Mouse (Mus musculus): ENCODE measurements around the gene Gm49383.

The Gm49383 gene

DNA sequence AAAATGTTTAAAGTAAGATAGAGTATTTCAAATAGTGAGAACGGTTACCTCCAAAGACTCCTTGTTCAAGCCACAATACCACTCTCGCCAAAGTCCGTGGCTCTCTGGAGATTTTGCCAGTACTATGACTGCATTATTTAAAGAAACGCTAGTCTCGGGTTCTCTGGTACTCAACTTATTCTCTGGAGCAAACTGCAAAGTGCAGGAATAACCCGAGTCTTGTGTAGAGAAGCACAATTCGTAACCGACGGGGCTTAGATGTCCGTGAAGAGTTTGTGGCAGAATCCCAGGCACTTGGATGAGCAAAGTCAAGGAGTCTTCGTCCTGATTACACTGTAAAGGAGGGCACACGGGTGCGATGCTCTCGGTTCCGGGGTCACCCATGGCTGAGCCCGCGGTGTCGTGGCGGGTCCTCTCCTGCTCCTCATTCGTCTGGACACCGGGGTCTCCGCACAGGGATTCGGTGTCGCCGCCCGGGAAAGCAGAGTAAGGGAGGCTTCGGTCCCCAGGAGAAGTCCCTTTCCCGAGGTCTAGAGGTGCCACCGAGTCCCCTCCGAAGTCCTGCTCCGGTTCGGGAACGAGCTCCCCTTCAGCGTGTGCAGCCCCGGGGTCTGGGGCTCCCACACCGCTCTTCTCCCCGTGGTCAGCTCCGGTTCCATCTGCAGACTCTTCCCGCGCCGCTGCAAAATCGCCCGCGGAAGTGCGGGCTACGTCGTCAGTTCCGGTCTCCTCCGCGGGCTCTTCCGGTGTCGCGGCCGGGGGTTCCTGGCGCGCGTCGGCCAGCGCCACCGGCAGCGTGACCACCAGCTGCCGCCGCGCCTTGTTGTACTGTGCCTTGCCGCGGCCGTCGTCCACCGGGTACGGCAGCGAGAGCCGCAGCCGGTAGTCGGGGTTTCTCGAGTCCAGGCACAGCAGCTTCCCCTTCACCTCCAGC is at the start of gene Gm49383:
Gene Gm49383 (minus strand): TSS at position 661 of the 934 bp plus-strand sequence.
- peak; percentile 42 for DNase-seq (ENCODE audit: low spot score)

DNA sequence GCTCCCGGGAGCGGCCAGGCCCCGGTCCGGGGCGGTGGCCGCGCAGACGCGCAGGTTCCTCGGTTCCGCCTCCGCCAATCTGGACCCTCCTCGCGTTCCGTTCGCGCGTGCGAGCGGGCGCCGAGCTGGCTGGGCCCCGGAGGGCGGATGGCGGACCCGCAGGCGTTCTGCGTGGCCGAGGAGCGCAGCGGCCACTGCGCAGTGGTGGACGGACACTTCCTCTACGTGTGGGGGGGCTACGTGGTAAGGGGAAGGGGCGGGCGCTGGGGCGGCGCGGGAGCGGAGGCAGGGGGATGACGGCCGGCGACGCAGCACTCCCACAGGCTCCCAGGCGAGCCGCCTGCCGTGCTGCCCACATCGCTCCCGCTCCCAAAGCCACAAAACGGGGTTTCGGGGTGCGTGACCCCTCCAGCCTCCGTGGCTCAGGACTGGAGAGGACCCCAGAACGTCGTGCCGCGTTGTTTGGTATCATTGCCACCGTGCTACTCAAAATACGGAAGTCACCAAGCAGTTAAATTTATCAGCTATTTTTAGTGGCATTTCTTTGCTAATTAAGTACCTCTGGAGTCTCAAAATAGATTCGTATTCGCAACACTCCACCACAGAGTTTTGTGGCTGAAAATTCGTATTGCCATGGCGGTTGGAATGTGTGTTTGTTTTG is 45.0 kb upstream of the Gm49383 start:
- DNase-seq (ENCODE audit: low spot score) = peak; percentile 56

DNA sequence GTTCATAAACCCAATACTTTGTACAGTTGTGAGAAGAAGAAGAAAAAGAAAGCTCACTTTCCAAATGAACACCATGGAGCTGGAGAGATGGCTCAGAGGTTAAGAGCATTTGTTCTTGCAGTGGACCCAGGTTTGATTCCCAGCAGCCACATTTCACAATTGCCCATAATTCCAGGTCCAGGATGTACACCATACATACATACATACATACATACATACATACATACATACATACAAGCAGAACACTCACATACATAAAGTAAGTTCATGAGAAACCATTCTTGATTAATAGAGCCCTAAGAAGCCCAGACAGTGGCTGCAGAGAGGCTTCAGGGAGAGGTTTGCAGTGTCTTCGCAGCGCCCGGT is 44.5 kb upstream of the Gm49383 start:
- no peak for DNase-seq (ENCODE audit: low spot score)

DNA sequence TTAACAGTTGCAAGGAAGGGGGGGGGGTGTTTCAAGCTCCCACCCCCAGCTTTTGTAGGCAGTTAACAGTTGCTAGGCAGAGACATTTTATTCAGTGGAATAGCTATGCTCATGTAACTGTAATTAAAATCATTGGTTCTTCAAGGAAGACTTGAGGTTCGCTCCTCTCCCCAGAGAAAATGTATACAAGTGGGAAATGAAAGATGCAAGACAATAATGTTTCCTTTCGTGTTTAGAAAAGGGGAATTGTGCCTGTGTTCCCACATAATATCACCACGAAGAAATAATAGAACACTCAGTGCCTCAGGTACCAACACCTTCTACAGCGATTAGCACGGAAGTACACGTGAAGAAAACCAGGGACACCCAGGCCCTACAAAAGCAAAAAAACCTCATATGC is 44.0 kb upstream of the Gm49383 start, which contains the start of gene Klhdc1:
Gene Klhdc1 (plus strand): TSS at position 301 of the 400 bp plus-strand sequence.
- DNase-seq (ENCODE audit: low spot score) = no peak

DNA sequence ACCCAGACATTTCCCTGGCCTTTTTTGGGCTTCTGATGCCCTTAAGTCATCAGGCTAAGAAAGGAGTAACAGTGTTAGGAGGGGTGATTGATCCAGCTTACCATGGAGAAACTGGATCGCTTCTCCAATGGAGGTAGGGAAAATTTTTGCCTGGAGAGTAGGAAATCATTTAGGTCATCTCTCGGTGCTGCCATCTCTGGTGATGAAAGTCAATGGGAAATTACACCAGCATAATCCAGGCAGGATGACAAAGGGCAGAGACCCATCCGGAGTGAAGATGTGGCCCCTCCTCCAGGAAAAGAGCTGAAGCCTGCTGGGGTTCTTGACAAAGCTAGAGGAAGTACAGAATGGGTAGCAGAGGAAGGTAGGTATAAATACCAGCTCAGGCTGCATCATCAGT is 41.4 kb upstream of the Gm49383 start:
- DNase-seq (ENCODE audit: low spot score) = no peak

DNA sequence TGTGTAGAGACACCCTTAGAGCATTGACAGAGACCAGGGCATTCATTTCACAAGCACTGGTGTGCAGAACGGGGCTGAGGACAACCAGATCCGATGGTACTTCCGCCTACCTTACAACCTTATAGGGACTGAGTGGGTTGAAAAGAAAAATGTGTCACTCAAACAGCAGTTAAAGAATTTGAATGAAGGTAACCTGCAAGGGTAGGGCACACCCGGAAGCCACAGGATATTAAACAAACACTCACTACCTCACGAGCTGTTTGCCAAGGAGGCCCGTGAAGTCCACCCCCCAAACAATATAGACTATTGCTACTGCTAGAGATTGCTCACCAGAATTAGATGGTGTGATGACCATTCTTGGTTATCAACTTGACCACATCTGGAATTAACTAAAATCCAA is 38.9 kb upstream of the Gm49383 start:
- DNase-seq (ENCODE audit: low spot score) = no peak

DNA sequence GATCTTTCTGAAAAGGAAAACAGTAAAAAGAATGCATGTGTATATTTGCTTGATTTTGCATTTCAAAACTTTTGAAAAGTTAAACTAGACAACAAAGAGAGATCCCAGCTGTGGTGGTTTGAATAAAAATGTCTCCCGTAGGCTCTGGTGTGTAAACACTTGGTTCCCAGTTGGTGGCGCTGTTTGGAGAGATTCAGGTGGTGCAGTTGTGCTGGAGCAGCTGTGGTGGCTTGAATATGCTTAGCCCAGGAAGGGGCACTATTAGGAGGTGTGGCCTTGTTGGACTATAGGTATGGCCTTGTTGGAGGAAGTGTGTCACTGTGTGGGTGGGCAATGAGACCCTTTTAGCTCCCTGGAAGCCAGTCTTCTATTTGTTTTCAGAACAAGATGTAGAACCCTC is 32.3 kb upstream of the Gm49383 start:
- peak; percentile 73 for DNase-seq (ENCODE audit: low spot score)

DNA sequence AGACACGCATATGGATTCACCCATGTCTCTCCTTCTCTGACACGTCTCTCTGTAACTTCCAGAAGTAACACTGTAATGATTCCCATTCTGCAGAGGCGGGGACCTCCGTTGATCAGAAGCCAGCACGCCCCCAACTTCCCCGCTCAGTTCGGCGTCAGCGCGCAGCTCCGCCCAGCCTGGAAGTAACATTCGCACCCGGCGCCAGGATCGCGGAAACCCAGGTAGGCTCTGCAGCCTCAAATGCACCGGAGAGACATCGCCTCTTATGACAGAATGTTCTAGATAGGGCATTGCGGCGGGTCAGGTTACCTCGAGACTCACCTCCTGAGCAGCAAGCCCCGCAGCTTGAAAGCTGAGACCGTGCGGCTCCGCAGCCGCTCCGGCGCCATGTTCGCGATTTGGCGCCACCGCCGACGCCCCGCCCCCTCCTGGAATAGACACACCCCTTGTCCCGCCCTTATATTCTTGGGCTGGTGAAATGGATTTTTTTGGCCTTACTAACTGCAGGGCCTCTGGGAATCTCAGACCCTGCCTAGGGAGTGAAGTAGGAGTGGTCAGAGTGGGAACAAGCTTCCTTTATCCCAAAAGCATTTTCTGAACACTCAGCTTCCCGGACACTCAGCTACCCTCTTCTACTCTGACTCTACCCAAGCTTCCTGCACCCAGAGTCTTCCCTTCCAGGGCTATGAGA is 31.0 kb upstream of the Gm49383 start, which contains the start of gene Pole2:
Gene Pole2 (minus strand): TSS at position 420 of the 691 bp plus-strand sequence.
- peak; percentile 80 for DNase-seq (ENCODE audit: low spot score)

DNA sequence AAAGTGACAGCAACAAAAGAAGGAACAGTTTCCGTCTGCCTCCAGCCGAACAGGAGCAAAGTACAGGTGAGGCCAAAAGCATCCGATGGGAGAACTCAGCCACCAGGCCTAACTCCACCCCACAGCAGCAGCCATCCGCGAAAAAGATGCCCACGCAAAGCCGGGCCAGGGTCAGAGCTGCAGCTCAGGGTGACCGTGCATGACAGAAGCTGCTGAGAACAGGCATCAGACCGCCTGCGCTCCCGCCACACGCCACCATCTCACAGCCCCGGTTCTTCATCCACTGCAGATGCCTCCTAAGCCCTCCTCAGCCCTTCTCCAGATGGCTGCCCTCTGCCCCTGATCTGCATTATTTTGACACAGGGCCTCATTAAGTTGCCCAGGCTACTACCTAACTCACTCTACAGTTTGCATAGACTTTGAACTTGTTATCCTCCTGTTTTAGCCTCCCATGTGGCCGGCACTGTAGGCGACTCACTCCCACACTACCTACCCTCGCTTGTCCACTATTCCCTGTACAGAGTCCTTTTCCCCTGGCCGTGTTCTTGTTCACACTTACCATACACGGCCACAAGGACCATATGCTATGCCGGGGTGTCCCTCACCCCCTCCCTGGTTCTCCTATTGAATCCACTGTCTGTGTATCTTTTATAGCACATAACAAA is 23.8 kb upstream of the Gm49383 start:
- DNase-seq (ENCODE audit: low spot score) = no peak

DNA sequence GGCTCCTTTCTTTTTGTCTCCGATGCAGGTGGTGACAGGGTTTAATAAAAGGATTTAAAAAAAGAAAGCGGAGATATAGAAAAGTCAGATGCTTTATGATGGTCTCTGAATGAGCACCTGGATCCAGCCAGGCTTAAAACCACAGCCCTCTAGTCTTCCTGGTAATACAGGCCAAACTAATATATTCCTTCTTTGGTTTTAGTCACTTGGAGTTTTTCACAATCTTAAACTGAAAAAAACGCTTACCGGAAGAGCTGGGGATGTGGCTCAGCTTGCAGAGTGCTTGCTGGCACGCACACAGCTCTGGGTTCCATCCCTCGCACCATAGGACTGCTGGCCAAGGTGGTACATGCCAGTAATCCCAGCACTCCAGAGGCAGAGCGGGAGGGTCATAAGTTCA is 19.7 kb upstream of the Gm49383 start:
- no peak for DNase-seq (ENCODE audit: low spot score)

DNA sequence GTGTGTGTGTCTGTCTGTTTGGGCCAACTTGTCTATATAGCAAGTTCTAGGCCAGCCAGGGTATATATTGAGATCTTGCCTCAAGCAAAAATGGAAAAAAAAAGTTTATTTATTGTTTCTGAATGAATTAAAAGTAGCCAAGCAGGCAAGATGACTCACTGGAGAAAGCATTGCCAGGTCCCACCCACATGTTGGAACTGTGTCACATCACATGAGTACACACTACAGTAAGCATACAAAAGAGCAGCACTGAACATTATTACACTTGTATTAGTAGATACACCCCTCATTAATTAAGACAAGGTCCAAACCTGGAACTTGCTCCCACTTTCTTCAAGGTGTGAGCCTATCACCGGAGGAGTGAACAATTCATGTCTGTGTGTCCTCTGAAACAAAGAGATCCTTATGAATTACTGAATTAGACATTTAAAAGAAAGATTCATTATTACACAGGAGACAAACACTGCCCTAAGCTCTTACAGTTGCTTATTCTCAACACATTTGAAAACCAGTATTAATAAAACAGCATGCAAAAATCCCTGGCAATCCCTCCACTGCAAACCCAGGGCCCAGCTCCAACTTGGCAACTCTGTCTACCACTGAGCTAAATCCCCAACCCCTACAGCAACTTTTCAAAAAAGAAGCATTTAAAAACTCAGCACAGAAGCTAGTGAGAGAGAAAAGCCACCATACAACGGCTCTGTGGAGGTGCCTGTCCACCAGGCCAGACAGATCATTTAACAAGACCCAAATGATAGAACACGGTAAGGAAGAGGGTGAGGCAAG is 18.3 kb upstream of the Gm49383 start:
- DNase-seq (ENCODE audit: low spot score) = no peak

DNA sequence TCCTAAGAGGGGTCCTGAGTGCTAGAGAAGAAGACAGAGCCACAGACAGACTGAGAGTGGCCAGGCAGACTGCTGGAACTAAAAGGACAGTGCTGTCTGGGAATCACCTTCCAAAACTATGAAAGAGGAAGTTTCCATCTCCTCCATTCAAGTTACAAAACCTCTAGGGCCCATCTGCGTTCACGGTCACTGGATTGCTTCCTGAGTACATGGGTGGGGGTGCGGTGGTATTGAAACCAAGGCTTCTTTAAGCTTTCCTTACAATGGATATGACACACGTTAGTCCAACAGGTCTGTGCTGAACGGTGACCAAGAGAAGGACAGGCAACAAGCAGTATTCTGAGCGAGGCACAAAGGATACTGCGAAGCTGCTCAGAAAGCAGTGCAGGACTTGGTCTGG is 17.5 kb upstream of the Gm49383 start:
- DNase-seq (ENCODE audit: low spot score) = no peak

DNA sequence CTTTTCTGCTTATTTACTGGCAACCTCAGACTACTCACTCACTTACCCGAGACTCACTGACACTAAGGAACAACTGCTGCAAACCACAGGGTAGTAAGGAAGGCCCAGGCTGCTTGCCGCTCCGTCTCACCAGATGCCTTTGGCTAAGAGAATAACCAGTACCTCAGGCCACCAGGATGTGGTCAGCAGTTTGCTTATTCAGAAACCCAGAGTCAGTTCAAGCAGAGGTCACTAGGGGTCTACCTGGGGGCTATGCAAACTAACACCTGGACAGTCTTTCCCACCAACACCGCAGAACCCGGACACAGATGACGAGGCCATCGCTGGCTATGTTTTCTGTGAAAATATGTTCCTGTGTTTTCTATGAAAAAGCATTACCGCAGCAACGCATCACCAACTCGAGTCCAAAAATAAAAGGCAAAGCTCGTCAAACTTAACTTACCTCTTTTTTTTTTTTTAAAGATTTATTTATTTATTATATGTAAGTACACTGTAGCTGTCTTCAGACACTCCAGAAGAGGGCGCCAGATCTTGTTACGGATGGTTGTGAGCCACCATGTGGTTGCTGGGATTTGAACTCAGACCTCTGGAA is 16.4 kb upstream of the Gm49383 start:
- no peak for DNase-seq (ENCODE audit: low spot score)

DNA sequence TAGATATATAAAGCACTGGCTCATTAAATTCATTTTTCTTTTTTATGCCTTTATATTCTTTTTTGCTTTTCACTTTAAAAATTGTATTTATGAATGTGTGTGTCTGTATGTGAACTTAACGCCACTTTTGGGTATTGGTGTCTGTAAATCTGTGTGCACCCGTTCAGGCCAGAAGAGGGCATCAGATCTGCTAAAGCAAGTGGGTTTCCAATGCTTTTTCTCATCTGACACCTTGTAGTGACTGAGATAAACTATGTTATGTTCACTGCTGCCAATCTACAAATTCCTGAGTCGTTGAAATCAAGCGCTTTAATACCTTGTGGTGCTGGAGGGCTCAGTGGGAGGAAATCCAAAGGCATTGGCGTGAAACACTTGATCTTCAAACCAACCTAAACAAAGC is 14.2 kb upstream of the Gm49383 start:
- peak; percentile 16 for DNase-seq (ENCODE audit: low spot score)

DNA sequence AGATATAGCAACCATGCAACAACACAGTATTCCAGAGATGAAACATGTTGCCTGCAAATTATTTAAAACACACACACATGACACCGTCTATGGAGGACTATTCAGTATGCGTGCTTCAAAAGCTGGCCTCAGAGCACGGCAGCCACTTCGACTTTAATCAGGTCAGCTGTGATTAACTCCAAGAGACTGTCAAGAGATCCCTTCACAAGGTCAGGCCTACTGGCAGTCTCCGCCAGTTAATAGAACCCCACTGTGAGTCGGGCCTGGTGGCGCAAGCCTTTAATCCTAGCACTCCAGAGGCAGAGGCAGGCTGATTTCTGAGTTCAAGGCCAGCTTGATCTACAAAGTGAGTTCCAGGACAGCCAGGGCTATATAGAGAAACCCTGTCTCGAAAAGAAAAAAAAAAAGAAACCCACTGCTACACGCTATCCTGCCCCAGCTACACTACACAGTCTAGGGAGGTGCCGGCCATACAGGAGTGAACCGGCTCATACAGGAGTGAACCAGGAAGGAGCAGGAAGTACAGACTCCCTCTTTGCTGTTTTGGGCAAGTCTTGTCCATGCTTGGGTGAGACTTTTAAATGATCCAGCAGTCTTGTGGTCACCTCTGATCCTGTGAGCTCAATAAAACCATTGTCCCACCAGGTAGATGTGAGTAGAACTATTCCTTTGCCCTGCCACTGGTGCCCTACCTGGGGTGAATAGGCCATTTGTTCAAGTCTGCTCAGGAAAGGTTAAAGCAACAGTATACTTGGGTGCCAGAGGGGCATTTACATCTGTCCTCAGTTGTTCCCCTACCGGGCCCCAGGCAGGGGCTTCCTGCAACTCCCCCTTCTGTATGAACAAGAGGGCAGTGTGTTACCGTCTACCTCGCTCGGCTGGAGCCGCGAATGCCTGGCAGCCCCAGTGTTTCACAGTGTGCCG is 13.4 kb upstream of the Gm49383 start:
- no peak for DNase-seq (ENCODE audit: low spot score)

DNA sequence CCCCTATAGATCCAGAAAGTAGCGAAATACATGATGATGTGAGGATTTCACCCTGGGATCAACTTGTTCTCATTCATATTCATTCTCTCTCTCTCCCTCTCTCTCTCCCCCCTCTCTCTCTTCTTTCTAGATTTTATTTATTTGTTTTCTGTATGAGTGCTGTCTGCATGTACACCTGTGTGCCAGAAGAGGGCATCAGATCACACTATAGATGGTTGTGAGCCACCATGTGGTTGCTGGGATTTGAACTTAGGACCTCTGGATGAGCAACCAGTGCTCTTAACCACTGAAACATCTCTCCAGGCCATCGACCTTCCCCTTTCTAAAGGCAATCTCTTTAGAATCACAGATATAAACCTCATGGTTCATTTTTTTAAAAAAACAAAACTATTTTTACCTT is 11.6 kb upstream of the Gm49383 start:
- no peak for DNase-seq (ENCODE audit: low spot score)

DNA sequence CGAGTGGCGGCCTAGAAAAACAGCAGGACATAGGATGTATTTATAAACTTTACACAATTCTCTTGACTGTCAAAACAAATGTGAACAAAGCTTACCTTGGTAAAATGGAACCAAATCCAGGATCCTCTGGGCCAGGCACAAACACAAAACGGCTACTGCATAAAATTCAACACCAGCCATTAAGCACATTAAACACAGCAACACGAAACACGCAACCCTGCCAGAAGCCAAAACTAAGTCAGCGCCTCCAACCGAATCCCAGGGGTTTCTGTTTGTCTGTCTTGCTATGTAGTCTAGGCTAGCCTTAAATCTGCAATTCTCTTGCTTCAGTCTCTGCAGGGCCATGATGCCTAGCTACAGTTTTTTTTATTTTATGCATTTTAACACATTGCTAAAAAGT is 11.0 kb upstream of the Gm49383 start:
- DNase-seq (ENCODE audit: low spot score) = no peak

DNA sequence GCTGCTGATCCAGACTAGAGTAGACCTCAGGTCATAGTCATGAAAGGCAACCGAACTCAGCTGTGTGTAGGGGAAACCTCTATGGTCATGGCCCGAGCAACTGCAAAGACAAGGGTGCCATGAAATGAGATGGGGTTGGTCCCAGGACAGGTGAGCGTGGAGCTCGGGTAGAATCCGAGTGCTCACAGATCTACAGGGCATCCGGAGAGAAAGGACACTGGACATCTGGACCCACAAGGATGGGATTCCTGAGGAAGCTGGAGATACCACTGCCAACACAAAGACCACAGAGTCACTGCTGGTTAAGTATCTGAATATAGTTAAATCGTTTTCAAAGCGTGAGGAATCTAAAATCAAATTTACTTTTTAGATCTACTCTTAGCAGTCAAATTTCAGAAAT is 10.5 kb upstream of the Gm49383 start:
- no peak for DNase-seq (ENCODE audit: low spot score)

DNA sequence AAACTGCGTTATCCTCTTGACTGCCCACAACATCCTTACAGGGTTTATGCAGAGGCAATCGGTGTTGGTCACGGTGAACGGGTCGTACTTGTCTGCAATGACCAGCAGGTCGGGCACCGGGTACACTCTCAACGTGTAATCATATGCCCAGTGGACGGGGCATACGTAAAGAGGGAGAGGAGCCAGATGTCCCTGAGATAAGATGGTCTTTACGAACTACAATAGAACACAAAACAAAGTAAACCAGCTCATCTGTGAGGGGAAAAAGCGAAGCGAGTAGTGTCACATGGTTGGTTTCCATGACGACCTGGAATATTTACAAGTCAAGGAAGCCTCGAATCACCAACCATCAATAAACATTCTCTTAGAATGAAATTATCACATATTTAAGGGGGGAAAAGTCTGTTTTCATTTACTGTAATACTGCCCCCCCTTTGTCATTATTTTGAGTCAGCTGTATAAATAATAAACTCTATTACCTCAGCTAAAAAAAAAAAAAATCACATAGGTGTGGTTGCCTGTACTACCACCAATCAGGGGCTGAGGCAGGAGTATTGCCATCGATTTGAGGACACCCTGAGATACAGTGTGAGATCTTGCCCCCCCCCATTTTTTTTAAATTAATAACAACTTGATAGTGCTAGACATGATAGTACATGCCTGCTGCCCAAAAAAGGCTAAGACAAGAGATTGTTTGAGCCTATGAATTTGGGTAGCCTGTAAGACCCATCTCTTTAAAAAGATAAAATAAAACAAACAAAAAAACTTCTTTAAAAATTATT is 7.3 kb upstream of the Gm49383 start, which contains the start of gene Gm49384:
Gene Gm49384 (minus strand): TSS at position 216 of the 782 bp plus-strand sequence.
- DNase-seq (ENCODE audit: low spot score) = no peak
